Mouse (Mus musculus): ENCODE data around the gene Apex1.
A peak's percentile ranks its signal among the peaks of the same experiment; 100 is the strongest.
"Not testable (repeated sequence)": the region's sequence is repeated elsewhere in the genome, so short reads cannot be mapped to it uniquely, and the experiment has no call there.

Apex1 gene

GRCm38 (mm10) chr14:50925111-50925920 lies 548 bp downstream of the Apex1 start:
- DNase-seq (ENCODE audit: low read depth, low spot score): no peak

GRCm38 (mm10) chr14:50927366-50927765 lies 2.6 kb downstream of the Apex1 start:
- DNase-seq (ENCODE audit: low read depth, low spot score): no peak

- DNase-seq (ENCODE audit: low read depth, low spot score): no peak
Measured at GRCm38 (mm10) chr14:50929951-50930350, 5.2 kb downstream of the Apex1 start.

- peak; percentile 76 for DNase-seq (ENCODE audit: low read depth, low spot score)
Measured at GRCm38 (mm10) chr14:50930377-50930753, 5.6 kb downstream of the Apex1 start.

- peak; percentile 100 for DNase-seq (ENCODE audit: low read depth, low spot score)
Measured at GRCm38 (mm10) chr14:50930754-50931492, 6.2 kb downstream of the Apex1 start, which contains the start of the genes Pip4p1 and Pnp. Gene Pip4p1 (minus strand): TSS chr14:50930856. Gene Pnp (plus strand): TSS chr14:50931082.

GRCm38 (mm10) chr14:50931493-50932020 lies 6.8 kb downstream of the Apex1 start:
- DNase-seq (ENCODE audit: low read depth, low spot score): no peak

GRCm38 (mm10) chr14:50936649-50937048 lies 11.9 kb downstream of the Apex1 start:
- no peak for DNase-seq (ENCODE audit: low read depth, low spot score)

GRCm38 (mm10) chr14:50938119-50938908 lies 13.5 kb downstream of the Apex1 start:
- DNase-seq (ENCODE audit: low read depth, low spot score): no peak

- no peak for DNase-seq (ENCODE audit: low read depth, low spot score)
Measured at GRCm38 (mm10) chr14:50938940-50939339, 14.2 kb downstream of the Apex1 start.

- peak; percentile 96 for DNase-seq (ENCODE audit: low read depth, low spot score)
Measured at GRCm38 (mm10) chr14:50943932-50944667, 19.3 kb downstream of the Apex1 start, which contains the start of gene Gm49342. Gene Gm49342 (plus strand): TSS chr14:50944517.

GRCm38 (mm10) chr14:50944668-50945033 lies 19.9 kb downstream of the Apex1 start:
- not testable (repeated sequence) for DNase-seq (ENCODE audit: low read depth, low spot score)

- DNase-seq (ENCODE audit: low read depth, low spot score): not testable (repeated sequence)
Measured at GRCm38 (mm10) chr14:50945081-50945480, 20.3 kb downstream of the Apex1 start.

- DNase-seq (ENCODE audit: low read depth, low spot score): not testable (repeated sequence)
Measured at GRCm38 (mm10) chr14:50945526-50945925, 20.8 kb downstream of the Apex1 start.

GRCm38 (mm10) chr14:50955487-50955886 lies 30.7 kb downstream of the Apex1 start:
- DNase-seq (ENCODE audit: low read depth, low spot score): no peak

- DNase-seq (ENCODE audit: low read depth, low spot score): not testable (repeated sequence)
Measured at GRCm38 (mm10) chr14:50955942-50956508, 31.3 kb downstream of the Apex1 start, which contains the start of gene Pnp2. Gene Pnp2 (plus strand): TSS chr14:50955992.

- DNase-seq (ENCODE audit: low read depth, low spot score): not testable (repeated sequence)
Measured at GRCm38 (mm10) chr14:50956724-50957123, 32.0 kb downstream of the Apex1 start.

GRCm38 (mm10) chr14:50957146-50957545 lies 32.4 kb downstream of the Apex1 start:
- DNase-seq (ENCODE audit: low read depth, low spot score): not testable (repeated sequence)

GRCm38 (mm10) chr14:50958289-50958995 lies 33.7 kb downstream of the Apex1 start:
- not testable (repeated sequence) for DNase-seq (ENCODE audit: low read depth, low spot score)

- DNase-seq (ENCODE audit: low read depth, low spot score): no peak
Measured at GRCm38 (mm10) chr14:50968216-50968980, 43.6 kb downstream of the Apex1 start.
